20 mouse cellular contexts compared by ENCODE assay signal in the genomic region with DNA sequence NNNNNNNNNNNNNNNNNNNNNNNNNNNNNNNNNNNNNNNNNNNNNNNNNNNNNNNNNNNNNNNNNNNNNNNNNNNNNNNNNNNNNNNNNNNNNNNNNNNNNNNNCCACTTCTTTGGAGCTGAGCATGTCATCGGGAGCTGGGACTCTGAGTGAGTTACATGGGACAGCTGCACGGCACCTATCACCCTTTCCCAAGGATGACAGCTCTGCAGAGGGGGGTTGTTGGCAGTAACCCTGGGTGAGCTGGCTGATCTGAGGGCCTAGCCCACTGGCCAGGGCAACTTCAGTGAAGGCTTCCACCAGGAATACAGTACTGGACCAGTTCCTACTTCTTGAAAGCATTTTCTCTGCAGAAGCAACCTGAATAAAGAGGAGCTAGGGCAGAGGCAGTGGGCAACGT.
DNase-seq lines count a peak whose midpoint lies in the region; ATAC-seq lines count a peak whose summit lies in the region.
"Had no signal": no experiment of that assay in that cellular context is flagged by ENCODE, and none has a peak within 500 bp of the region (broad histone marks: within the 10 kb centered on the region; RNA-seq: fewer than 3 reads in every experiment).

No protein-coding gene starts in this region.

- no peak for DNase-seq in heart, postnatal 10 days
- peak; percentile 77 for DNase-seq in midbrain, embryonic 11.5 days (ENCODE audit: low spot score, missing footprints)
- no peak for DNase-seq in left cerebral cortex, postnatal 4 days
- DNase-seq: adrenal gland, postnatal 10 days; cerebellum, adult 8-10 months; cerebellum, postnatal 36 days; heart, postnatal 14 days; kidney, adult 2 months; lung, adult 18-20 months; lung, postnatal 4 days; thymus, adult 18-20 months; thymus, postnatal 36 days had no signal

- no peaks in the 10 kb centered on the region for H3K36me3 ChIP-seq in forebrain, embryonic 12.5 days (replicated peaks)
- no peaks in the 10 kb centered on the region for H3K36me3 ChIP-seq in forebrain, embryonic 16.5 days (ENCODE audit: control insufficient read depth, insufficient read depth)
- H3K36me3 ChIP-seq in heart, embryonic 16.5 days (ENCODE audit: control insufficient read depth, insufficient read depth) = no peaks in the 10 kb centered on the region
- H3K36me3 ChIP-seq in midbrain, embryonic 11.5 days (ENCODE audit: control insufficient read depth, insufficient read depth, low read length) = no peaks in the 10 kb centered on the region
- H3K36me3 ChIP-seq in midbrain, embryonic 16.5 days (ENCODE audit: control insufficient read depth, insufficient read depth, low read length) = no peaks in the 10 kb centered on the region
- H3K36me3 ChIP-seq: hindbrain, embryonic 13.5 days; liver, embryonic 12.5 days had no signal

- H3K9me3 ChIP-seq in forebrain, embryonic 12.5 days = no peaks in the 10 kb centered on the region
- H3K9me3 ChIP-seq in forebrain, embryonic 16.5 days (ENCODE audit: control insufficient read depth, low read length) = no peaks in the 10 kb centered on the region
- no peaks in the 10 kb centered on the region for H3K9me3 ChIP-seq in heart, embryonic 16.5 days (replicated peaks; ENCODE audit: control insufficient read depth, low read length)
- no peaks in the 10 kb centered on the region for H3K9me3 ChIP-seq in midbrain, embryonic 11.5 days (ENCODE audit: control insufficient read depth, low read length)
- H3K9me3 ChIP-seq in midbrain, embryonic 16.5 days (replicated peaks; ENCODE audit: control insufficient read depth, low read length, poor library complexity, severe bottlenecking) = no peaks in the 10 kb centered on the region
- H3K9me3 ChIP-seq: hindbrain, embryonic 13.5 days; liver, embryonic 12.5 days had no signal

- peaks cover 33% of the 10 kb centered on the region for H3K4me1 ChIP-seq in forebrain, embryonic 12.5 days
- H3K4me1 ChIP-seq in forebrain, embryonic 16.5 days (replicated peaks; ENCODE audit: control insufficient read depth, insufficient read depth, low read length) = peaks cover 28% of the 10 kb centered on the region
- peaks cover 24% of the 10 kb centered on the region for H3K4me1 ChIP-seq in heart, embryonic 16.5 days (ENCODE audit: control insufficient read depth, insufficient read depth, low read length)
- peaks cover 16% of the 10 kb centered on the region for H3K4me1 ChIP-seq in midbrain, embryonic 11.5 days (ENCODE audit: control insufficient read depth, insufficient read depth, low read length)
- peaks cover 8% of the 10 kb centered on the region; the same call in 1 of the 2 replicates for H3K4me1 ChIP-seq in midbrain, embryonic 16.5 days (ENCODE audit: control insufficient read depth, insufficient read depth, low read length)

- no peak overlapping the region for H3K9ac ChIP-seq in forebrain, embryonic 12.5 days
- no peak overlapping the region for H3K9ac ChIP-seq in forebrain, embryonic 16.5 days (replicated peaks; ENCODE audit: low read depth, low read length)
- H3K9ac ChIP-seq in heart, embryonic 16.5 days (ENCODE audit: low read length) = peak overlapping the region; percentile 26; the same call in 1 of the 2 replicates
- no peak overlapping the region for H3K9ac ChIP-seq in midbrain, embryonic 11.5 days (ENCODE audit: low read length)
- H3K9ac ChIP-seq in midbrain, embryonic 16.5 days (ENCODE audit: low read depth, low read length) = no peak overlapping the region
- H3K9ac ChIP-seq: hindbrain, embryonic 13.5 days; liver, embryonic 12.5 days had no signal

- 0 out of 2 replicates have a peak overlapping the region, but pooled peaks have one; percentile 8 for H3K27ac ChIP-seq in forebrain, embryonic 12.5 days
- no peak overlapping the region for H3K27ac ChIP-seq in forebrain, embryonic 16.5 days (ENCODE audit: low read length)
- no peak overlapping the region for H3K27ac ChIP-seq in heart, embryonic 16.5 days (ENCODE audit: low read length)
- no peak overlapping the region for H3K27ac ChIP-seq in midbrain, embryonic 11.5 days (ENCODE audit: low read depth, low read length)
- no peak overlapping the region for H3K27ac ChIP-seq in midbrain, embryonic 16.5 days (ENCODE audit: low read length)
- H3K27ac ChIP-seq: hindbrain, embryonic 13.5 days; kidney, postnatal 0 days; liver, embryonic 12.5 days had no signal

- ATAC-seq in forebrain, embryonic 12.5 days (ENCODE audit: low FRiP score) = no peak
- no peak for ATAC-seq in forebrain, embryonic 16.5 days
- no peak for ATAC-seq in heart, embryonic 16.5 days (replicated peaks; ENCODE audit: extremely low read depth, insufficient read depth, low FRiP score)
- no peak for ATAC-seq in midbrain, embryonic 11.5 days (ENCODE audit: low FRiP score)
- no peak for ATAC-seq in midbrain, embryonic 16.5 days
- ATAC-seq: inflammation-experienced regulatory T-cells, adult 6 months; liver, embryonic 12.5 days had no signal

- no peak overlapping the region for H3K4me3 ChIP-seq in forebrain, embryonic 12.5 days (replicated peaks)
- H3K4me3 ChIP-seq in forebrain, embryonic 16.5 days (replicated peaks; ENCODE audit: low read length) = no peak overlapping the region
- H3K4me3 ChIP-seq in heart, embryonic 16.5 days (ENCODE audit: low read length) = no peak overlapping the region
- no peak overlapping the region for H3K4me3 ChIP-seq in midbrain, embryonic 11.5 days (ENCODE audit: low read depth, low read length)
- no peak overlapping the region for H3K4me3 ChIP-seq in midbrain, embryonic 16.5 days (ENCODE audit: low read depth, low read length)
- H3K4me3 ChIP-seq: hindbrain, embryonic 13.5 days; liver, embryonic 12.5 days had no signal

- no peak overlapping the region for H3K4me2 ChIP-seq in forebrain, embryonic 12.5 days
- H3K4me2 ChIP-seq in forebrain, embryonic 16.5 days (ENCODE audit: low read length) = no peak overlapping the region
- no peak overlapping the region for H3K4me2 ChIP-seq in heart, embryonic 16.5 days (ENCODE audit: low read depth, low read length)
- no peak overlapping the region for H3K4me2 ChIP-seq in midbrain, embryonic 11.5 days
- H3K4me2 ChIP-seq in midbrain, embryonic 16.5 days (ENCODE audit: low read length) = no peak overlapping the region
- H3K4me2 ChIP-seq: hindbrain, embryonic 13.5 days; liver, embryonic 12.5 days had no signal

- WGBS in forebrain, embryonic 12.5 days = 48% methylated on average over 3 of the region's 3 CpGs
- 28% methylated on average over 3 of the region's 3 CpGs for WGBS in forebrain, embryonic 16.5 days
- WGBS in heart, embryonic 16.5 days = 41% methylated on average over 3 of the region's 3 CpGs
- WGBS in midbrain, embryonic 11.5 days = 64% methylated on average over 3 of the region's 3 CpGs
- WGBS in midbrain, embryonic 16.5 days = 47% methylated on average over 3 of the region's 3 CpGs

- intact Hi-C loops in heart, postnatal 10 days (cut with DNase I) = no loop called here
- intact Hi-C loops in left cerebral cortex, postnatal 4 days (cut with DNase I) = no loop called here

- H3K27me3 ChIP-seq in forebrain, embryonic 12.5 days = no peaks in the 10 kb centered on the region
- H3K27me3 ChIP-seq in forebrain, embryonic 16.5 days (replicated peaks; ENCODE audit: control insufficient read depth, insufficient read depth, low read length) = no peaks in the 10 kb centered on the region
- no peaks in the 10 kb centered on the region for H3K27me3 ChIP-seq in heart, embryonic 16.5 days (ENCODE audit: control insufficient read depth, insufficient read depth, low read length)
- no peaks in the 10 kb centered on the region for H3K27me3 ChIP-seq in midbrain, embryonic 11.5 days (ENCODE audit: control insufficient read depth, insufficient read depth, low read length)
- no peaks in the 10 kb centered on the region for H3K27me3 ChIP-seq in midbrain, embryonic 16.5 days (ENCODE audit: control insufficient read depth, insufficient read depth, low read depth, low read length)
- H3K27me3 ChIP-seq: hindbrain, embryonic 13.5 days had no signal
